Mouse (Mus musculus): ENCODE results near the gene Yif1a. TPM values are rescaled to one million over a fixed set of nuclear protein-coding genes. Genes with fewer than 3 reads are reported as not detected.

The Yif1a gene
- polyA plus RNA-seq, 1 experiment: 137 TPM

DNA sequence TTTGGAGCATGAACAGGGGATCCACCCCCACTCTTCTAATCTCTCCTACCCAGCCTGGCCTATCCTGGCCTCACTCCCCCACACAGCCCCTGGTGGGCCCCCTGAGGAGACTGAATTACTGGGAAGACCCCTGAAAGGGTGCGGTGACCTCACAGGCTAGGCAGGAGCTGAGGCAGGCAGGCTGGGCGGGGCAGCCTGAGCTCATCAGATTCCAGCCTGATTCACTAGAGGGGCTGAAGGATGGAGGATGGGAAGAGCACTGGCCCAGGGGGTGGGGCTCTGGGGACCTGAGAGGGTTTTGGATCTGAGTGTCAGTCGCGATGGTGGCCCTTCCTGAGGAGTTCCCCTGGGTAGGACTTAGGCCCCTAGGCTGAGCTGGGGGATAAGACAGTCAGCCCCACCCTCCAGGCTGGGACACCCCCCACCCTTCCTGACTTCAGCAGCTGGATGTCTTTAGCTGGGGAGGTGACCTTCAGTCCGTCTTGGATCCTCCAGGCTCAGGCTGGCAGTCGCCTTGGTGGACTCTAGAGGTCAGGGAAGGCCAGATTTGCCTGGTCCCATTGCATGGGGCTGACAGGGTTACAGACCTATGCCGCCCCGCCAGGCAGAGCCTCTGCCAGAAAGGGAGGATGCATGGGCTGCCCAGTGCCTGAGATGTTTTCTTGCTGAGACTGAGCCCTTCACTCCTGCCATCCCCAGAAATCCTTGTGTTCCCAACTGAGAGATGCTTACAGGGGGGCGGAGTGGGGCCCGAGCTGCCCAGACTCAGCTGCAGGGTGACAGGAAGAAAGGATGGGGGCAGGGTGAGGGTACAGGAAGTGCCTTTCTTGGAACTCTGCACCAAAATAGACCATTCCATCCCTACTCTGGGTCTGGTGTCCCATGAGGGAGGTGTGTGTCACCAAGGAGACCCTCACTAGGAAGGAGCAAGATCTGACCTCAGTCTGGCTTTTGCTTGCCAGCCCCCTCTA, 29.3 kb upstream of the Yif1a start:
- no peak overlapping the region for H3K27ac ChIP-seq (ENCODE audit: control insufficient read depth, insufficient read depth, low read length)
- no peak for DNase-seq
- TF ChIP-seq CTCF (IDR thresholded peaks at IDR 0.05; ENCODE audit: borderline replicate concordance, control insufficient read depth, extremely low read depth, insufficient read depth, low read length, poor library complexity) (no peak), POLR2A (IDR thresholded peaks at IDR 0.05; ENCODE audit: control insufficient read depth, extremely low read depth, insufficient read depth, low read length, poor library complexity) (no peak)

DNA sequence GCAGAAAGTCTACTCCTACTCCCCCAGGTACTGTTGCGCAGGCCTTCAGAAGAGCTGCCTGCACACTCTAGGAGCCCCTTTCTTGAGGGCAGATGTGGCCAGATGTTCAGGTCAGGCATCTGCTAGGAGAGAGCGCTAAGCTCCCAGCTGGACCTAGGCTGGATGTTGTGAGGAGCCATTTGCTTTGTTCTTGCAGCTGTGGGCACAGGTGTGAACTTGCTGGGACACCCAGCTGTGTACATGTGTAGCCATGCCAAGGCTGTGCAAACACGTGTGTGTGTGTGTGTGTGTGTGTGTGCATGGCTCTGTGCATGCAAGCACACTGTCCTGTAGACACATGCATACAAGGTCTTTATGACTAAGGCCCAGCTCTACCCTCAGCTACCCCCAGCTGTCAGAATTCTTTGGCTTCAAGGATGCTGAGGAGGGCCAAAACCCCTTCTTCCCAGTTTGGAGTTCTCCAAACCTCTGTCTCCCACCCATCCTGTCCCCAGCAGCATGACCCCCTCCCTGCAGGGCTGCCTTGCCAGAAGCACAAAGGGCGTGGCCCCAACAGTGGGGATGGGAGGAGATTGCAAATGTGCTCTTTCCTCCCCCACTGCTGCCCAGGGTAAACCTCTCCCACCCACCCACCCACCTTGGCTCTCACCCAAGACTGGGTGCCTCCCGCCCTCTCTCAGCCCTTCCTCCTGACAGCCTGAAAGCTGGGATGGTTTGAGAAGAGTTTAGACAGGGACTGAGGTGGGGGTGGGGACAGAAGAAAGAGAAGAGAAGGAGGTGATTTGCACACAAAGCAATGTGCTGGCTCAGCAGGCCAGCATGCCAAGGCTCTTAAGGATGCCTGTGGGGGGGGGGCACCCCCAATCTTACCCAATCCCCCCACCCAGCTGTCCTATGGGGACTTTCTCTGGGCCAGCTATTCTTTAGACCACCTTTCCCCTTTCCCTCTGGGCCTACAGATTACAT, 27.7 kb upstream of the Yif1a start:
- TF ChIP-seq CTCF (IDR thresholded peaks at IDR 0.05; ENCODE audit: borderline replicate concordance, control insufficient read depth, extremely low read depth, insufficient read depth, low read length, poor library complexity): no peak
- TF ChIP-seq POLR2A (IDR thresholded peaks at IDR 0.05; ENCODE audit: control insufficient read depth, extremely low read depth, insufficient read depth, low read length, poor library complexity): no peak
- H3K27me3 ChIP-seq (ENCODE audit: control insufficient read depth, insufficient read depth, low read length): no peaks in the 10 kb centered on the region
- no peak for DNase-seq
- 74% methylated on average over 5 of the region's 5 CpGs for WGBS
- H3K4me3 ChIP-seq (ENCODE audit: control insufficient read depth, insufficient read depth, low read length): no peak overlapping the region
- H3K36me3 ChIP-seq (ENCODE audit: control insufficient read depth, insufficient read depth, low read length): no peaks in the 10 kb centered on the region
- H3K27ac ChIP-seq (ENCODE audit: control insufficient read depth, insufficient read depth, low read length): no peak overlapping the region
- peaks cover 13% of the 10 kb centered on the region for H3K4me1 ChIP-seq (replicated peaks; ENCODE audit: control insufficient read depth, insufficient read depth, low read length)

More for the DNA sequence above, 29.3 kb upstream of the Yif1a start:
- Histone ChIP-seq H3K4me3 (ENCODE audit: control insufficient read depth, insufficient read depth, low read length) (no peak overlapping the region), H3K4me1 (replicated peaks; ENCODE audit: control insufficient read depth, insufficient read depth, low read length) (peaks cover 13% of the 10 kb centered on the region), H3K27me3 (ENCODE audit: control insufficient read depth, insufficient read depth, low read length) (no peaks in the 10 kb centered on the region), H3K36me3 (ENCODE audit: control insufficient read depth, insufficient read depth, low read length) (no peaks in the 10 kb centered on the region)
- 62% methylated on average over 10 of the region's 10 CpGs for WGBS

DNA sequence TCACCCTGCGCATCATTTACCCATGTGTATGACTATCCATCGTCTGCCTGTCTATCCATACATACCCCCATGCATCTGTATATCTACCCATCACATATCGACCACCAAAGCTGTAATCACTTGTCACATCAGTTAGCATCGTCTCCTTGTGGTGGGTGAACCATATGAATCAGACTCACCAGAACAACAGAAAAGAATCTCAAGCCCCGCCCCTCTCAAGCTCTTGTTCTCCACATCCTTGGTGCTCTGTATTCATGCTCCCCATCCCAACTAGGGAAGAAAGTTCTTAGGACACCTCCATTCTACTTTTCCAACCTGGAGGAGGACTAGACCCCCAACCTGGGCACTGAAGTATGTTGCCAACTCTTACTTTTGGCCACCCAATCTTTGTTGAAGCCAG, 26.3 kb upstream of the Yif1a start:
- Histone ChIP-seq H3K4me1 (replicated peaks; ENCODE audit: control insufficient read depth, insufficient read depth, low read length) (peaks cover 13% of the 10 kb centered on the region), H3K27me3 (ENCODE audit: control insufficient read depth, insufficient read depth, low read length) (no peaks in the 10 kb centered on the region; the same call in 1 of the 2 replicates)
- no peak for TF ChIP-seq CTCF (IDR thresholded peaks at IDR 0.05; ENCODE audit: borderline replicate concordance, control insufficient read depth, extremely low read depth, insufficient read depth, low read length, poor library complexity)
- TF ChIP-seq POLR2A (IDR thresholded peaks at IDR 0.05; ENCODE audit: control insufficient read depth, extremely low read depth, insufficient read depth, low read length, poor library complexity): no peak

DNA sequence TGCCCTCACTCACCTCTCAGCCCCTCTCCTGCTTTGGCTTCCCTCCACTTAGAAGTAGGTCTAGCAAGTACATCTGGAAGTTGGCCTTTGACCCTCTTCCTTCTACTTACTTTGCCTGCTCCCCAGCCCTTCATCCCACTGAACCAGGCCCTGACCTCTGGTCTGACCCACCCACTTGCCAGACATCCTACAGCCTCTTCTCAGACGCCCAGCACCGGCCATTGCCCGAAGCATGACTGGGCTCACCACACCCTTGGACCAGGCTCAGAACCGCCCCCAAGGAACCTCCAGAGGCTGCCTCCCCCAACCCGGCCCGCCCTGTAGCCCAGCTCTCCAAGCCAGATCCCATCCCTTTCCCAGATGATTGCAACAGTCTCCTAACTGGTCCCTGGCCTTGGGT, 25.9 kb upstream of the Yif1a start:
- Histone ChIP-seq H3K27ac (ENCODE audit: control insufficient read depth, insufficient read depth, low read length) (no peak overlapping the region), H3K36me3 (ENCODE audit: control insufficient read depth, insufficient read depth, low read length) (no peaks in the 10 kb centered on the region), H3K4me1 (replicated peaks; ENCODE audit: control insufficient read depth, insufficient read depth, low read length) (peaks cover 13% of the 10 kb centered on the region), H3K4me3 (ENCODE audit: control insufficient read depth, insufficient read depth, low read length) (no peak overlapping the region), H3K27me3 (ENCODE audit: control insufficient read depth, insufficient read depth, low read length) (no peaks in the 10 kb centered on the region; the same call in 1 of the 2 replicates)
- 95% methylated on average over 6 of the region's 6 CpGs for WGBS
- no peak for DNase-seq
- TF ChIP-seq CTCF (IDR thresholded peaks at IDR 0.05; ENCODE audit: borderline replicate concordance, control insufficient read depth, extremely low read depth, insufficient read depth, low read length, poor library complexity): no peak
- no peak for TF ChIP-seq POLR2A (IDR thresholded peaks at IDR 0.05; ENCODE audit: control insufficient read depth, extremely low read depth, insufficient read depth, low read length, poor library complexity)

More for the DNA sequence above, 26.3 kb upstream of the Yif1a start:
- no peak overlapping the region for H3K27ac ChIP-seq (ENCODE audit: control insufficient read depth, insufficient read depth, low read length)
- H3K4me3 ChIP-seq (ENCODE audit: control insufficient read depth, insufficient read depth, low read length): no peak overlapping the region
- no peak for DNase-seq
- 87% methylated on average over 5 of the region's 5 CpGs for whole genome bisulfite sequencing
- H3K36me3 ChIP-seq (ENCODE audit: control insufficient read depth, insufficient read depth, low read length): no peaks in the 10 kb centered on the region

DNA sequence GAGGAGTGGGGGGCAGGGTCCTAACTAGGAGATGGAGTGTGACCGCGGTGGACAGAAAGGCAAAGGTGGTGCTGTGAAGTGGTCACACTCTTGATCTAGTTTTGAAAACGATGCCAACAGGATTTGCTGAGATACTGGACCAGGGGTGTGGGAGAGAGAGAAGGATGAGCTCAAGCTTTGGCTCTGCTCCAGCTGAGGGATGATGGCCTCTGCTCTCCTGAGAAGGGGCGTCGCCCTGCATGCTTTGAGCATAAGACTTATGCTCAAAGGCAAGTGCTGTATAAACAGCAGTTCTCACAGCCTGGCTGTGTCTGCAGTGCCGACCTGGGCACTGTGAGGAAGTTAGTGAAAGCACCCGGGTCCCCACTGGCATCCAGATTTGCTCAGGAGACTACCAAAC, 23.2 kb upstream of the Yif1a start:
- TF ChIP-seq CTCF (IDR thresholded peaks at IDR 0.05; ENCODE audit: borderline replicate concordance, control insufficient read depth, extremely low read depth, insufficient read depth, low read length, poor library complexity) (no peak), POLR2A (IDR thresholded peaks at IDR 0.05; ENCODE audit: control insufficient read depth, extremely low read depth, insufficient read depth, low read length, poor library complexity) (no peak)
- DNase-seq: no peak
- WGBS: 70% methylated on average over 7 of the region's 7 CpGs
- Histone ChIP-seq H3K27ac (ENCODE audit: control insufficient read depth, insufficient read depth, low read length) (no peak overlapping the region), H3K4me3 (ENCODE audit: control insufficient read depth, insufficient read depth, low read length) (no peak overlapping the region), H3K27me3 (ENCODE audit: control insufficient read depth, insufficient read depth, low read length) (peaks cover 11% of the 10 kb centered on the region), H3K4me1 (replicated peaks; ENCODE audit: control insufficient read depth, insufficient read depth, low read length) (peaks cover 3% of the 10 kb centered on the region; the same call in 1 of the 2 replicates), H3K36me3 (ENCODE audit: control insufficient read depth, insufficient read depth, low read length) (no peaks in the 10 kb centered on the region)
